Comparison of ENCODE assay signal across 8 mouse cellular contexts in the genomic region with DNA sequence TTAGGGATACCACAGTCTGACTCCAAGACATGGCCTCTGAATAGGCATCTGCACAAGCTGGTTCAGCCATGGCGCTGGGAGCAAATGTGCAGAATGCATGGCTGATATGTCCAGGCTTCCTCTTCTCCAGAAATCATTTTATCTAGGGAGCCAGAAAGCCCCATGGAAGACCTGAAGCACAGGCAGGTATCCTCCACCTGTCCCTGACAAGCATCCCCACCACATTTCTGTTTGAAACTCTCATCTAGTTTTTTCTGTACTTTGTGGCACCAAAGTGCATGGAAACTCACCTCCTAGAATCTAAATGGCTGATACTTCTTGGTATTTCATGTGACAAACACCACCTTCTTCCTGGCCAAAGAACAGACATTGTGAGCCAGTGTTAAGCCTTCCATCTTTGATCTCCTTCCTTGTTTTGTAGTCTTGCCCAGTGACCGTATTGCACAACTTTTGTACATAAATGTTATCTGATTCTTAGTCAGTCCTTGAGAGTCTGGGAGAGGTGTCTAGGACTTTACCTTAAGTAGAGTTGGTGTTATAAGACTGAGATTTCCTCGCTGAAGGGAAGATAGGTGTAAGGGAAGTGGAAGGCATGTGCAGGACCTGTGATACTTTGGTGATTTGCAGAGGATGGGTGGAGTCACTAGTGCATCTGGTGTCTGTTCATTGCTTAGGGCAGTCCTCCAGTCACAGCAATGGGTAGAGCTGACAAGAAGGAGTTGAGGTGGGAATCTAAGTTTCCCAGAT.
A peak's percentile ranks its signal among the peaks of the same experiment; 100 is the strongest.
DNase-seq lines count a peak whose midpoint lies in the region; ATAC-seq and TF ChIP-seq lines count a peak whose summit lies in the region.
"Not testable (repeated sequence)": the region's sequence is repeated elsewhere in the genome, so short reads cannot be mapped to it uniquely, and the experiment has no call there.

No protein-coding gene starts in this region.

- not testable (repeated sequence) for H3K4me3 ChIP-seq in forebrain, embryonic 12.5 days (replicated peaks); heart, embryonic 13.5 days; hindbrain, postnatal 0 days (ENCODE audit: low read length); limb, embryonic 13.5 days; lung, embryonic 15.5 days; midbrain, postnatal 0 days (ENCODE audit: low read depth, low read length)

- peaks cover 40% of the 10 kb centered on the region for H3K9me3 ChIP-seq in forebrain, embryonic 12.5 days
- peaks cover 35% of the 10 kb centered on the region for H3K9me3 ChIP-seq in heart, embryonic 13.5 days
- peaks cover 48% of the 10 kb centered on the region for H3K9me3 ChIP-seq in hindbrain, postnatal 0 days (ENCODE audit: low read length)
- H3K9me3 ChIP-seq in limb, embryonic 13.5 days, result peaks cover 33% of the 10 kb centered on the region
- H3K9me3 ChIP-seq in lung, embryonic 15.5 days, result peaks cover 37% of the 10 kb centered on the region
- H3K9me3 ChIP-seq in midbrain, postnatal 0 days (ENCODE audit: low read length), result peaks cover 50% of the 10 kb centered on the region

- H3K27ac ChIP-seq in forebrain, embryonic 12.5 days; heart, embryonic 13.5 days (replicated peaks); hindbrain, postnatal 0 days; limb, embryonic 13.5 days; lung, embryonic 15.5 days; midbrain, postnatal 0 days (ENCODE audit: low read depth, low read length): not testable (repeated sequence)

- ATAC-seq in activated CD4-positive, CD25-positive, alpha-beta regulatory T cell, adult 4 months, result peak; percentile 9
- peak; percentile 47 for ATAC-seq in forebrain, embryonic 12.5 days (ENCODE audit: low FRiP score)
- ATAC-seq in heart, embryonic 13.5 days (ENCODE audit: extremely low read depth, insufficient number of reproducible peaks, low FRiP score, low TSS enrichment), result peak; percentile 18
- ATAC-seq in hindbrain, postnatal 0 days, result peak; percentile 33
- ATAC-seq in limb, embryonic 13.5 days (ENCODE audit: low FRiP score, low read depth), result peak; percentile 24
- ATAC-seq in lung, embryonic 15.5 days (ENCODE audit: borderline replicate concordance, extremely low read depth, low FRiP score, low TSS enrichment), result peak; percentile 43
- peak; percentile 32 for ATAC-seq in midbrain, postnatal 0 days (ENCODE audit: low FRiP score)

- H3K9ac ChIP-seq in forebrain, embryonic 12.5 days; heart, embryonic 13.5 days; hindbrain, postnatal 0 days (replicated peaks; ENCODE audit: low read length); limb, embryonic 13.5 days; lung, embryonic 15.5 days; midbrain, postnatal 0 days (replicated peaks; ENCODE audit: low read length, poor library complexity, severe bottlenecking): not testable (repeated sequence)

- not testable (repeated sequence) for DNase-seq in hindbrain, postnatal 0 days (ENCODE audit: low spot score); midbrain, postnatal 0 days (ENCODE audit: low spot score)
- peak; percentile 78 for DNase-seq in yolk sac, embryonic 10.5 days (ENCODE audit: low spot score)

- WGBS in forebrain, embryonic 12.5 days, result 78% methylated on average over 3 of the region's 3 CpGs
- 65% methylated on average over 3 of the region's 3 CpGs for WGBS in heart, embryonic 13.5 days
- WGBS in hindbrain, postnatal 0 days, result 69% methylated on average over 3 of the region's 3 CpGs
- 75% methylated on average over 3 of the region's 3 CpGs for WGBS in limb, embryonic 13.5 days
- WGBS in lung, embryonic 15.5 days, result 66% methylated on average over 3 of the region's 3 CpGs
- 73% methylated on average over 3 of the region's 3 CpGs for WGBS in midbrain, postnatal 0 days

- H3K36me3 ChIP-seq in forebrain, embryonic 12.5 days (replicated peaks); heart, embryonic 13.5 days; hindbrain, postnatal 0 days (ENCODE audit: insufficient read depth, low read length); limb, embryonic 13.5 days; lung, embryonic 15.5 days; midbrain, postnatal 0 days (ENCODE audit: insufficient read depth, low read length): not testable (repeated sequence)

- not testable (repeated sequence) for H3K27me3 ChIP-seq in forebrain, embryonic 12.5 days; heart, embryonic 13.5 days (replicated peaks); hindbrain, postnatal 0 days (ENCODE audit: insufficient read depth, low read length); limb, embryonic 13.5 days; lung, embryonic 15.5 days; midbrain, postnatal 0 days (ENCODE audit: insufficient read depth, low read length)

- not testable (repeated sequence) for TF ChIP-seq CTCF in hindbrain, postnatal 0 days (IDR thresholded peaks at IDR 0.05; ENCODE audit: low read depth); midbrain, postnatal 0 days (IDR thresholded peaks at IDR 0.05)

- not testable (repeated sequence) for H3K4me2 ChIP-seq in forebrain, embryonic 12.5 days; heart, embryonic 13.5 days; hindbrain, postnatal 0 days (ENCODE audit: low read depth, low read length); limb, embryonic 13.5 days (replicated peaks); lung, embryonic 15.5 days; midbrain, postnatal 0 days (ENCODE audit: low read depth, low read length, poor library complexity, severe bottlenecking)

- H3K4me1 ChIP-seq in forebrain, embryonic 12.5 days; heart, embryonic 13.5 days; hindbrain, postnatal 0 days (ENCODE audit: insufficient read depth, low read length); limb, embryonic 13.5 days; lung, embryonic 15.5 days; midbrain, postnatal 0 days (ENCODE audit: insufficient read depth, low read length): not testable (repeated sequence)
